Mouse (Mus musculus) lung, postnatal 0 days (tissue): ENCODE data around the gene Zyx.

Experiments
- CTCF ChIP-seq: IDR thresholded peaks from 2 replicates; pipeline ENCODE4 v1.5.1; 2016; ENCODE audit warnings: antibody characterized with exemption, mild to moderate bottlenecking
- EP300 ChIP-seq: IDR thresholded peaks from 2 replicates; pipeline ENCODE4 v1.6.1; 2016; ENCODE audit warnings: antibody characterized with exemption, mild to moderate bottlenecking, control low read depth

DNA sequence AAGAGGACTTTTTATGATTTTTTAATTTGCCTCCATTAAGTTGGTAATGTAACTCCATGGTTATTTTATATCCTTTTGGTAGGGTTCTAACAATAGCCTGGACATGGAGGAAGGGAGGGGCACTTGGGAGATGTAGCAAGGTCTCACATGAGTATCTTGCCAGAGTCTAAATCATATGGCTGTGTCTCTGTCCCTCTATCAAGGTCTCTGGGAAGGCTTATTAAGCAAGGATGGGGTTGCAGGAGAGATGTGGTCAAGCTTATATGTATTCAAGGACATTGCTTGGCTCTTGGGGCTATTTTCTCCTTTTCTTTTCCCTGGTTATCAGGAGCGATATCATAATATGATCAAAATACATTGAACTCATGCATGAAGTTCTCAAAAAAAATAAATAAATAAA lies 49.6 kb downstream of the Zyx start:
- TF ChIP-seq EP300 (no peak), CTCF (no peak)
